Mouse (Mus musculus) frontal cortex, postnatal 36 days (tissue): ENCODE measurements at regions not wholly inside any gene's neighbourhood (a gene's known extent, or its start where the extent isn't known, plus 50 kb on each side); places are given as distances from the start of the nearest gene placed in this dataset.

Experiments used
- DNase-seq, 2 experiments: peaks; one replicate each; pipeline ENCODE4 v3.0.0; 2022; ENCODE audit warnings: low spot score in 2 of 2

GRCm38 (mm10) chr13:101433162-101433561 lies 334.9 kb downstream of the Pik3r1 start:
- DNase-seq, result no peak

- DNase-seq, result no peak
These were observed 340.4 kb downstream of the Pik3r1 start for GRCm38 (mm10) chr13:101427426-101428221.

- DNase-seq, result no peak
These were observed 341.6 kb downstream of the Pik3r1 start for GRCm38 (mm10) chr13:101426461-101426860.

GRCm38 (mm10) chr13:101422082-101422481 lies 345.9 kb downstream of the Pik3r1 start:
- no peak for DNase-seq

- no peak for DNase-seq
These were observed 348.5 kb downstream of the Pik3r1 start for GRCm38 (mm10) chr13:101419457-101420025.

- no peak for DNase-seq
These were observed 349.7 kb downstream of the Pik3r1 start for GRCm38 (mm10) chr13:101418272-101418671.

- no peak for DNase-seq
These were observed 359.1 kb downstream of the Pik3r1 start for GRCm38 (mm10) chr13:101408885-101409284.

- no peak for DNase-seq
These were observed 360.4 kb downstream of the Pik3r1 start for GRCm38 (mm10) chr13:101407633-101408032.

GRCm38 (mm10) chr13:101373581-101374189 lies 394.3 kb downstream of the Pik3r1 start:
- no peak for DNase-seq

GRCm38 (mm10) chr13:101371906-101372305 lies 396.1 kb downstream of the Pik3r1 start:
- no peak for DNase-seq

GRCm38 (mm10) chr13:101368170-101368569 lies 399.8 kb downstream of the Pik3r1 start:
- no peak for DNase-seq

GRCm38 (mm10) chr13:101355363-101355762 lies 412.7 kb downstream of the Pik3r1 start:
- DNase-seq, result peak; percentile 6 to 7

- DNase-seq, result no peak
These were observed 416.9 kb downstream of the Pik3r1 start for GRCm38 (mm10) chr13:101351123-101351522.

- DNase-seq, result no peak
These were observed 418.7 kb downstream of the Pik3r1 start for GRCm38 (mm10) chr13:101349354-101349753.

- DNase-seq, result no peak
These were observed 429.6 kb downstream of the Pik3r1 start for GRCm38 (mm10) chr13:101338280-101338872.

GRCm38 (mm10) chr13:101318621-101319020 lies 449.4 kb downstream of the Pik3r1 start:
- DNase-seq, result no peak

- no peak for DNase-seq
These were observed 451.7 kb downstream of the Pik3r1 start for GRCm38 (mm10) chr13:101316336-101316735.

- DNase-seq, result no peak
These were observed 454.0 kb downstream of the Pik3r1 start for GRCm38 (mm10) chr13:101314040-101314439.

GRCm38 (mm10) chr13:101311634-101312314 lies 456.2 kb downstream of the Pik3r1 start:
- no peak for DNase-seq

- DNase-seq, result no peak
These were observed 459.3 kb downstream of the Pik3r1 start for GRCm38 (mm10) chr13:101308724-101309123.

GRCm38 (mm10) chr13:101305695-101306413 lies 462.2 kb downstream of the Pik3r1 start:
- no peak for DNase-seq
